Mouse (Mus musculus): ENCODE data around the gene Zkscan8. TPM values are rescaled to one million over a fixed set of nuclear protein-coding genes. Genes with fewer than 3 reads are reported as not detected.
"Not testable (repeated sequence)": the region's sequence is repeated elsewhere in the genome, so short reads cannot be mapped to it uniquely, and the experiment has no call there.

Gene Zkscan8
- polyA plus RNA-seq, 2 experiments, result 10.0 to 12.9 TPM

DNA sequence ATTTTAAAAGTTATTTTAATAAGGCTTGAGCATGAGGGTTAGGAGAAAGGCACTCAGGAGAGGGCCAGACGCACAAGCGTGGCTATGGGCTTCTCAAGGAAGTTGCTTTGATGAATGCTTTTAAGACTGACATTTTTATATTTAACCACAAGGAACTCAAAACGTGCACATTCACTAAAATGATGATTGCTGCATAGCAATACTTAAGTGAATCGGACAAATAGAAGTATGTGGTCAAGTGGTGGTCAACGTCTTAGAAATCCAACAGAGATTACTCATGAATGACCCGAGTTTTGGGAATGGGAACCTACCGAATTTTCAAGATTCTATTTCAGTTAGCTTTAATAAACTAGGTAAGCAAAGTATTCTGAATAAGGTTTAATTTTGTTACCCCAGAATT lies 784 bp downstream of the Zkscan8 start:
- Histone ChIP-seq H3K4me1 (ENCODE audit: control insufficient read depth, insufficient read depth, low read length) (0 out of 2 replicates have a peak, but pooled peaks cover 6% of the 10 kb centered on the region), H3K27me3 (ENCODE audit: control insufficient read depth, insufficient read depth, low read length) (no peaks in the 10 kb centered on the region), H3K4me3 (replicated peaks; ENCODE audit: low read length) (peak overlapping the region; percentile 88), H3K9ac (ENCODE audit: low read depth, low read length, severe bottlenecking) (peak overlapping the region; percentile 26), H3K9me3 (ENCODE audit: control insufficient read depth, low read length) (no peaks in the 10 kb centered on the region), H3K27ac (replicated peaks; ENCODE audit: low read depth, low read length) (no peak overlapping the region), H3K4me2 (replicated peaks; ENCODE audit: low read depth, low read length, severe bottlenecking) (peak overlapping the region; percentile 54), H3K36me3 (ENCODE audit: control insufficient read depth, insufficient read depth, low read length) (peaks cover 13% of the 10 kb centered on the region)
- 52% methylated on average over 7 of the region's 7 CpGs for WGBS
- no peak for ATAC-seq (ENCODE audit: low FRiP score, low read depth)
- TF ChIP-seq POLR2A (IDR thresholded peaks at IDR 0.05; ENCODE audit: borderline replicate concordance, extremely low read depth, insufficient read depth, insufficient read length), result no peak
- no peak for DNase-seq (ENCODE audit: low spot score)

GRCm38 (mm10) chr13:21506221-21506649 lies 24.7 kb downstream of the Zkscan8 start:
- WGBS, result under 1% methylated on average over 21 of the region's 21 CpGs
- H3K27ac ChIP-seq (replicated peaks; ENCODE audit: low read depth, low read length), result peak overlapping the region; percentile 86
- peak; percentile 17; the same call in 1 of the 2 replicates for TF ChIP-seq POLR2A (IDR thresholded peaks at IDR 0.05; ENCODE audit: borderline replicate concordance, extremely low read depth, insufficient read depth, insufficient read length)

GRCm38 (mm10) chr13:21502296-21502695 lies 28.6 kb downstream of the Zkscan8 start:
- ATAC-seq (ENCODE audit: low FRiP score, low read depth) (no peak), DNase-seq (ENCODE audit: low spot score) (no peak)
- Histone ChIP-seq H3K4me3 (replicated peaks; ENCODE audit: low read length) (no peak overlapping the region), H3K27ac (replicated peaks; ENCODE audit: low read depth, low read length) (no peak overlapping the region), H3K9ac (ENCODE audit: low read depth, low read length, severe bottlenecking) (no peak overlapping the region), H3K27me3 (ENCODE audit: control insufficient read depth, insufficient read depth, low read length) (no peaks in the 10 kb centered on the region), H3K9me3 (ENCODE audit: control insufficient read depth, low read length) (no peaks in the 10 kb centered on the region), H3K36me3 (ENCODE audit: control insufficient read depth, insufficient read depth, low read length) (no peaks in the 10 kb centered on the region), H3K4me2 (replicated peaks; ENCODE audit: low read depth, low read length, severe bottlenecking) (no peak overlapping the region), H3K4me1 (ENCODE audit: control insufficient read depth, insufficient read depth, low read length) (no peaks in the 10 kb centered on the region)
- 84% methylated on average over 5 of the region's 5 CpGs for WGBS
- no peak for TF ChIP-seq POLR2A (IDR thresholded peaks at IDR 0.05; ENCODE audit: borderline replicate concordance, extremely low read depth, insufficient read depth, insufficient read length)

More at GRCm38 (mm10) chr13:21506221-21506649, 24.7 kb downstream of the Zkscan8 start:
- Histone ChIP-seq H3K4me1 (ENCODE audit: control insufficient read depth, insufficient read depth, low read length) (no peaks in the 10 kb centered on the region), H3K36me3 (ENCODE audit: control insufficient read depth, insufficient read depth, low read length) (no peaks in the 10 kb centered on the region), H3K9me3 (ENCODE audit: control insufficient read depth, low read length) (no peaks in the 10 kb centered on the region), H3K9ac (ENCODE audit: low read depth, low read length, severe bottlenecking) (peak overlapping the region; percentile 67), H3K4me2 (replicated peaks; ENCODE audit: low read depth, low read length, severe bottlenecking) (peak overlapping the region; percentile 56), H3K4me3 (replicated peaks; ENCODE audit: low read length) (peak overlapping the region; percentile 62), H3K27me3 (ENCODE audit: control insufficient read depth, insufficient read depth, low read length) (no peaks in the 10 kb centered on the region)
- ATAC-seq (ENCODE audit: low FRiP score, low read depth), result peak; percentile 99
- DNase-seq (ENCODE audit: low spot score), result peak; percentile 93

- not testable (repeated sequence) for H3K27ac ChIP-seq (replicated peaks; ENCODE audit: low read depth, low read length); H3K27me3 ChIP-seq (ENCODE audit: control insufficient read depth, insufficient read depth, low read length); H3K4me1 ChIP-seq (ENCODE audit: control insufficient read depth, insufficient read depth, low read length); H3K4me3 ChIP-seq (replicated peaks; ENCODE audit: low read length); H3K36me3 ChIP-seq (ENCODE audit: control insufficient read depth, insufficient read depth, low read length); H3K4me2 ChIP-seq (replicated peaks; ENCODE audit: low read depth, low read length, severe bottlenecking); H3K9me3 ChIP-seq (ENCODE audit: control insufficient read depth, low read length); H3K9ac ChIP-seq (ENCODE audit: low read depth, low read length, severe bottlenecking); DNase-seq (ENCODE audit: low spot score); ATAC-seq (ENCODE audit: low FRiP score, low read depth)
- WGBS, result 92% methylated on average over 17 of the region's 17 CpGs
Observed at GRCm38 (mm10) chr13:21501182-21501581, 29.7 kb downstream of the Zkscan8 start, which contains the start of gene Gm11273. TSS of gene Gm11273 (minus strand) at chr13:21501418.

DNA sequence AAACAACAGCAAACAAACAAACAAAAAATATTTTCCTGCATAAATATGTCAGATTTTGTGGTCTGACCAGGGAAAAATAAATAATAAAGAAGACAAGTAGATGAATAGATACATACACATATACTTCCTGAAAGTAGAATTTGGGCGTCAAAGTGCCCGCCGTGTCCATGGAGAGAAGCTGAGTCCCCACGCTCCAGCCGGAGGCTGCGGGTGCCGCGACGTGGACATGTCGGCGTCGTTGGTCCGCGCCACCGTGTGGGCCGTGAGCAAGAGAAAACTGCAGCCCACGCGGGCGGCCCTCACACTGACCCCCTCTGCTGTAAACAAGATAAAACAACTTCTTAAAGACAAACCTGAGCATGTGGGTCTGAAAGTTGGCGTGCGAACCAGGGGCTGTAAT lies 35.8 kb downstream of the Zkscan8 start, which contains the start of gene AK157302:
Gene AK157302 (plus strand): TSS at position 144 of the 400 bp plus-strand sequence.
- no peak within 1 kb of the TSS for H3K4me2 ChIP-seq (replicated peaks; ENCODE audit: low read depth, low read length, severe bottlenecking)
- no peak for TF ChIP-seq POLR2A (IDR thresholded peaks at IDR 0.05; ENCODE audit: borderline replicate concordance, extremely low read depth, insufficient read depth, insufficient read length)
- 92% methylated on average over 20 of the region's 21 CpGs for WGBS
- ATAC-seq (ENCODE audit: low FRiP score, low read depth) (no peak), DNase-seq (ENCODE audit: low spot score) (no peak)
- H3K9ac ChIP-seq (ENCODE audit: low read depth, low read length, severe bottlenecking), result no peak within 1 kb of the TSS
- H3K9me3 ChIP-seq (ENCODE audit: control insufficient read depth, low read length), result no peaks in the 10 kb centered on the region
- H3K4me1 ChIP-seq (ENCODE audit: control insufficient read depth, insufficient read depth, low read length), result no peaks in the 10 kb centered on the region
- no peaks in the 10 kb centered on the region for H3K27me3 ChIP-seq (ENCODE audit: control insufficient read depth, insufficient read depth, low read length)
- H3K27ac ChIP-seq (replicated peaks; ENCODE audit: low read depth, low read length), result no peak within 1 kb of the TSS
- H3K4me3 ChIP-seq (replicated peaks; ENCODE audit: low read length), result no peak within 1 kb of the TSS
- H3K36me3 ChIP-seq (ENCODE audit: control insufficient read depth, insufficient read depth, low read length), result no peaks in the 10 kb centered on the region

GRCm38 (mm10) chr13:21492847-21493246 lies 38.1 kb downstream of the Zkscan8 start:
- Histone ChIP-seq H3K4me3 (replicated peaks; ENCODE audit: low read length) (no peak overlapping the region), H3K9ac (ENCODE audit: low read depth, low read length, severe bottlenecking) (no peak overlapping the region), H3K36me3 (ENCODE audit: control insufficient read depth, insufficient read depth, low read length) (no peaks in the 10 kb centered on the region), H3K27ac (replicated peaks; ENCODE audit: low read depth, low read length) (no peak overlapping the region), H3K4me1 (ENCODE audit: control insufficient read depth, insufficient read depth, low read length) (no peaks in the 10 kb centered on the region), H3K27me3 (ENCODE audit: control insufficient read depth, insufficient read depth, low read length) (no peaks in the 10 kb centered on the region), H3K4me2 (replicated peaks; ENCODE audit: low read depth, low read length, severe bottlenecking) (no peak overlapping the region), H3K9me3 (ENCODE audit: control insufficient read depth, low read length) (no peaks in the 10 kb centered on the region)
- ATAC-seq (ENCODE audit: low FRiP score, low read depth) (no peak), DNase-seq (ENCODE audit: low spot score) (no peak)
- no peak for TF ChIP-seq POLR2A (IDR thresholded peaks at IDR 0.05; ENCODE audit: borderline replicate concordance, extremely low read depth, insufficient read depth, insufficient read length)
- 92% methylated on average over 5 of the region's 5 CpGs for WGBS
